Mouse (Mus musculus): ENCODE measurements around the gene Vmn2r118. TPM values are rescaled to one million over a fixed set of nuclear protein-coding genes. Genes with fewer than 3 reads are reported as not detected.

Vmn2r118 gene
- total RNA-seq (2022), result not detected

- DNase-seq (ENCODE audit: low spot score), result no peak
These were observed at the start of gene Vmn2r118 for GRCm38 (mm10) chr17:55625092-55625491. TSS of gene Vmn2r118 (minus strand) at chr17:55625192.

GRCm38 (mm10) chr17:55661099-55661498, 36.1 kb upstream of the Vmn2r118 start:
- no peak for DNase-seq (ENCODE audit: low spot score)

- no peak for DNase-seq (ENCODE audit: low spot score)
These were observed 34.2 kb downstream of the Vmn2r118 start for GRCm38 (mm10) chr17:55590838-55591237.

- DNase-seq (ENCODE audit: low spot score), result no peak
These were observed 63.2 kb downstream of the Vmn2r118 start for GRCm38 (mm10) chr17:55561774-55562173.

GRCm38 (mm10) chr17:55548476-55548875, 76.5 kb downstream of the Vmn2r118 start:
- no peak for DNase-seq (ENCODE audit: low spot score)

Other genes starting within 250 kb of the Vmn2r118 start
- not detected for gene St6gal2, start 179.8 kb downstream of the Vmn2r118 start, total RNA-seq (2022)
- 1 to 10 TPM; 2.0 to 3.0 (median 2.3) TPM for gene Pot1b, start 87.4 kb upstream of the Vmn2r118 start, total RNA-seq (2022)
- 1 to 10 TPM in 1 of 4 experiments, under 1 TPM in 3; 0.31 to 1.3 (median 0.41) TPM for gene Adgre4, start 124.8 kb upstream of the Vmn2r118 start, total RNA-seq (2022)